Mouse (Mus musculus): ENCODE measurements around the gene Npas4.
"Not testable (repeated sequence)": the region's sequence is repeated elsewhere in the genome, so short reads cannot be mapped to it uniquely, and the experiment has no call there.

DNA sequence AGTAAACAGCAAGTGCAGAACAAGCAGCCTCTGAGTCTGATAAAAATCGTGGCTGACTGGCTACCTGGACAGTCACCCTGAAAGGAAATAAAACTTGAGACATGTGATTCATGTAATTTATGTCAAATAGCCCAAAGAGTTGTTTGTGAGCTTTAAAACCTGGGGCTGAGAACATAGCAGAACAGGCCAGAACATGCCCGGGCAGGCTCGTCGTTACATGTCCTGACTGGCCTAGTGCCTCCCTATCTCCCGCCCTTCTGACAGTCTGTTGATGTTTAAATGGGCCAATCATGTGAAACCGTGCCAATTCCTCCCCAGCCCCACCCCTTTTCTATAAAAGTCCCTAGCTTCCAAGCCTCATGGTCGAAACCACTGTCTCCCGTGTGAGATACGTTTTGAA, 41.5 kb downstream of the Npas4 start:
- TF ChIP-seq EP300, CTCF (IDR thresholded peaks at IDR 0.05; ENCODE audit: low read depth): not testable (repeated sequence)
